Mouse (Mus musculus) C2C12 (cell line): ENCODE data around the gene Mgme1. TPM values are rescaled to one million over a fixed set of nuclear protein-coding genes. Genes with fewer than 3 reads are reported as not detected.

ENCODE experiments used
- H3K27me3 ChIP-seq: one replicate; pipeline ENCODE4 v1.6.1; 2011; ENCODE audit not compliant: control insufficient read depth, insufficient read depth, insufficient read length
- H3K36me3 ChIP-seq: one replicate; pipeline ENCODE4 v1.6.1; 2011; ENCODE audit not compliant: control insufficient read depth, insufficient read depth
- H3K4me3 ChIP-seq: one replicate; pipeline ENCODE4 v1.5.1; 2011; ENCODE audit warnings: mild to moderate bottlenecking, control low read depth; ENCODE audit not compliant: poor library complexity, insufficient read depth, severe bottlenecking
- H3K79me2 ChIP-seq: one replicate; pipeline ENCODE4 v1.6.1; 2011; ENCODE audit not compliant: control insufficient read depth, insufficient read depth
- H3K79me3 ChIP-seq: one replicate; pipeline ENCODE4 v1.6.1; 2011; ENCODE audit warnings: low read depth, control low read depth
- H3ac ChIP-seq: one replicate; pipeline ENCODE3; 2011; ENCODE audit warnings: low read depth; ENCODE audit not compliant: control insufficient read depth, insufficient read length
- CEBPB ChIP-seq: IDR thresholded peaks from one replicate; pipeline ENCODE4 v1.6.1; 2011; ENCODE audit warnings: low read depth, mild to moderate bottlenecking, control low read depth, moderate library complexity
- CTCF ChIP-seq: IDR thresholded peaks from one replicate; pipeline ENCODE4 v1.5.1; 2011; ENCODE audit not compliant: control insufficient read depth, insufficient read depth, insufficient read length
- FOSL1 ChIP-seq: IDR thresholded peaks from one replicate; pipeline ENCODE4 v1.8.0; 2011; ENCODE audit warnings: mild to moderate bottlenecking, low read length; ENCODE audit not compliant: poor library complexity, insufficient read depth, severe bottlenecking
- MAX ChIP-seq: IDR thresholded peaks from one replicate; pipeline ENCODE4 v1.6.1; 2011; ENCODE audit warnings: mild to moderate bottlenecking, control low read depth
- MYOD1 ChIP-seq: IDR thresholded peaks from one replicate; pipeline ENCODE4 v1.6.1; 2011; ENCODE audit warnings: low read depth; ENCODE audit not compliant: control insufficient read depth, insufficient read length
- MYOG ChIP-seq: IDR thresholded peaks from one replicate; pipeline ENCODE4 v1.6.1; 2011; ENCODE audit not compliant: control insufficient read depth, insufficient read length; ENCODE audit errors: extremely low read depth
- USF1 ChIP-seq: IDR thresholded peaks from one replicate; pipeline ENCODE4 v1.6.1; 2011; ENCODE audit warnings: low read depth, mild to moderate bottlenecking, control low read depth, moderate library complexity
- polyA plus RNA-seq: library from polyadenylated mRNA; unstranded; fragments of >200 nt; fragmentation: generic; extraction: Trizol; gene quantifications from one replicate; pipeline ENCODE4 v1.2.1, GENCODE M21; 2012; ENCODE audit warnings: missing spikeins

Gene Mgme1
- polyA plus RNA-seq, 1 experiment, result 6.2 TPM

GRCm38 (mm10) chr2:144250111-144250510 is 20.4 kb upstream of the Mgme1 start:
- Histone ChIP-seq H3K79me2 (peaks cover 19% of the 10 kb centered on the region), H3ac (no peak overlapping the region), H3K4me3 (no peak overlapping the region), H3K27me3 (no peaks in the 10 kb centered on the region), H3K79me3 (peaks cover 4% of the 10 kb centered on the region), H3K36me3 (peaks cover 66% of the 10 kb centered on the region)
- TF ChIP-seq MYOG, result no peak
- TF ChIP-seq MYOD1, result no peak
- no peak for TF ChIP-seq MAX
- TF ChIP-seq CEBPB, result no peak
- TF ChIP-seq FOSL1, result no peak
- no peak for TF ChIP-seq CTCF
- no peak for TF ChIP-seq USF1

- Histone ChIP-seq H3K27me3 (no peaks in the 10 kb centered on the region), H3K36me3 (peaks cover 100% of the 10 kb centered on the region), H3K4me3 (no peak overlapping the region), H3K79me3 (peaks cover 96% of the 10 kb centered on the region), H3ac (no peak overlapping the region), H3K79me2 (peaks cover 100% of the 10 kb centered on the region)
- TF ChIP-seq CEBPB, result no peak
- no peak for TF ChIP-seq USF1
- TF ChIP-seq FOSL1, result no peak
- no peak for TF ChIP-seq CTCF
- no peak for TF ChIP-seq MAX
- no peak for TF ChIP-seq MYOG
- no peak for TF ChIP-seq MYOD1
Measured at GRCm38 (mm10) chr2:144262837-144263236, 7.6 kb upstream of the Mgme1 start.

GRCm38 (mm10) chr2:144264398-144265119 is 5.9 kb upstream of the Mgme1 start:
- TF ChIP-seq MAX (no peak), MYOG (no peak), CTCF (no peak), CEBPB (no peak), USF1 (no peak), FOSL1 (no peak), MYOD1 (no peak)
- H3K79me3 ChIP-seq, result peaks cover 98% of the 10 kb centered on the region
- no peak overlapping the region for H3ac ChIP-seq
- no peak overlapping the region for H3K4me3 ChIP-seq
- peaks cover 100% of the 10 kb centered on the region for H3K79me2 ChIP-seq
- no peaks in the 10 kb centered on the region for H3K27me3 ChIP-seq
- H3K36me3 ChIP-seq, result peaks cover 100% of the 10 kb centered on the region

GRCm38 (mm10) chr2:144265120-144265488 is 5.4 kb upstream of the Mgme1 start:
- Histone ChIP-seq H3K36me3 (peaks cover 98% of the 10 kb centered on the region), H3K27me3 (no peaks in the 10 kb centered on the region), H3K4me3 (no peak overlapping the region), H3K79me3 (peaks cover 100% of the 10 kb centered on the region), H3ac (no peak overlapping the region), H3K79me2 (peaks cover 100% of the 10 kb centered on the region)
- TF ChIP-seq MAX, result no peak

GRCm38 (mm10) chr2:144265916-144266683 is 4.4 kb upstream of the Mgme1 start:
- peaks cover 94% of the 10 kb centered on the region for H3K79me3 ChIP-seq
- H3K27me3 ChIP-seq, result no peaks in the 10 kb centered on the region
- H3K4me3 ChIP-seq, result no peak overlapping the region
- TF ChIP-seq CTCF (no peak), CEBPB (no peak), FOSL1 (no peak), MAX (no peak), MYOG (no peak), MYOD1 (no peak), USF1 (no peak)
- peaks cover 100% of the 10 kb centered on the region for H3K79me2 ChIP-seq
- H3ac ChIP-seq, result no peak overlapping the region
- peaks cover 88% of the 10 kb centered on the region for H3K36me3 ChIP-seq
